Mouse (Mus musculus) heart, postnatal 10 days (tissue): ENCODE measurements around the gene Ccdc177. TPM values are rescaled to one million over a fixed set of nuclear protein-coding genes. Genes with fewer than 3 reads are reported as not detected.

ENCODE experiments used
- DNase-seq, 2 experiments: peaks; one replicate each; pipeline ENCODE4 v3.0.0; 2021
- intact Hi-C: fragments of 180-260 bp; cut with DNase I; formaldehyde crosslinking; loops from one replicate; pipeline ENCODE4 v1.15.1; 2025
- total RNA-seq, 2 experiments: library from RNA; stranded (reverse); gene quantifications; 2 replicates each; pipeline ENCODE4 v1.2.3; 2021

Ccdc177 gene
- total RNA-seq, 2 experiments from 2014 or later, result 0.10 to 0.12 TPM

DNA sequence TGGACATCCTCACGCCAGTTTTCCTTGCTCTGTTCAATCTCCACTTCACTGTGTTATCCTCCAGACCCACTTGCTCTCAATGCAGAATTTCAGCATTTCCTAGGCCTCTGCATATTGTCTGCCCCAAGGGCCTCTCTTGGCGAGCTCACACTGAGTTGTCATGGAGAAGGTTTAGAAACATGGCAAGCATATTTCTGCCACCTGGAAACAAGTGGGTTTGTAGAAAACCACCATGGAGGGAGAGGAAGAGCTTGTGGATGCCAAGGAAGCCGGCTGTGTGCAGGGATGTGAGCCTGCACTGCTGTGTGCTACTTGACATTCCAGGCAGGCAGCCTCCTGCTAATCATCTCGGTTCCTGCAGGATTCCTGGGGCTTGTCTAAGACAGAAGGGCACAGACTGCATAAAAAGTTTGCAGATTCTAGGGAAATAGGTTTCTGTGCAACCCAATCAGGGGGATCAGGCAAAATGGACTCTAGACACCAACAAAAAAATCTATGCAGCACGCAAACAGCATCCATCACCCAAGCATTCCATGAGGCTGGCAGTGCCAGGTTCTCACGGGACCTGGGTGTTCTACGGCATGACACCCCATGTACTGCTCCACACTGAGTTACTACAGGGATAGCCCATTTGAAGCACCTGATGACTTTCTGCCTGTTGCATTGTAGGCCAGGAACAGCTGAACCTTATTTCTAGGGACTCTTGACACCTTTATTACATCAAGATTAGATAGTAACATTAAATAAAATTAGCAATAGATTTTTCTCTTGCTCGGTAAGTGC is 14.3 kb downstream of the Ccdc177 start:
- intact Hi-C loops, result no loop called here
- DNase-seq, result no peak

DNA sequence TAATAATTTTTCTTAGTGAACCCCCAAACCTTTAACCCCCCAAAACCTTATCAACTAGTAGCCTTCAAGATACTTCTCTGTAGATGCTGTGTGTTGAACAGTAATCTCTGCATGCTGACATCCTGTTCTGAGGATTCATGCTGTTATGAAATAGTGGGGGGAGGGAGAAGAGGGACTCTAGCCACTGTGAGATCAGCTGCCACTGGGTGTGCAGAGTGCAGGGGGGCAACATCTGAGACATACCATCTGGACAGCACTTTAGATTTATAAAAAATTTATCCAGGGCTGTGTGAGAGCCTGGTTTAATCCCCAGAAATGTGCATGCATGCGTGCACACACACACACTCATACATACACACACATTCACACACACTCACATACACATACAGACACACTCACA is 15.9 kb downstream of the Ccdc177 start:
- no peak for DNase-seq
- intact Hi-C loops, result no loop called here

DNA sequence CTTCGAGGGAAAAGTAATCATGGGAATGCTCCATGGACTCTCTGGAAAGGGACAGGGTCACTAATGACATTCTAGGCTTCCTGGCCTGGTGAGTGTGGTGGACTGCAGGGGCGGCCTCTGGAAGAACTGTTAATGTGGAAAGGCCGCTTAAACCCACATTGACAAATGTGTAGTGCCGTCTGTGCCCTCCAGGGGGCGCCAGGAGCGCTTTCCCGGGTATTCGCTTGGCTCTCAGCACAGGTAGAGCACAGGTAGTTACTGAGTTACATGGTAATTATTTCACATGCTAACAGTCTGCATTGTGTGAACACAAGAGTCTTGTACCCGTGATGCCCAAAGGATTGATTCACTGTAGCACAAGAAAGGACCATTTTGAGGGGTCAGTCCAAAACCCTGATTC is 21.0 kb downstream of the Ccdc177 start:
- DNase-seq, result no peak
- intact Hi-C loops, result no loop called here

DNA sequence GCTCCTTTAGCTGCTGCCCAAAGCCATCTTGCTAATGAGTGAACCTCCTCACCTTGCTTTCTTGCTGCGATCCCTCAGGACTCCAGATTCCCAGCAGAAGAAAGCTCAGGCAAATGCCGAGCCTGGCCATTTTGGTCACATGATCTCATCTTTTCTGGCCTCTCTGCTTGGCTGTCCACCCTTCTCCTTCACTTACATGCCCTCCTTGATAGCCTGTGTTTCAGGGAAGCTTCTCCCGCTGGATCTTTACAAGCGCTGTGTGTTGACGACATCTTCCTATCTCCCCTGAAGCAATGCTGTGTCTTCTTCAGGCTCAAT is 23.2 kb downstream of the Ccdc177 start:
- intact Hi-C loops, result no loop called here
- no peak for DNase-seq

DNA sequence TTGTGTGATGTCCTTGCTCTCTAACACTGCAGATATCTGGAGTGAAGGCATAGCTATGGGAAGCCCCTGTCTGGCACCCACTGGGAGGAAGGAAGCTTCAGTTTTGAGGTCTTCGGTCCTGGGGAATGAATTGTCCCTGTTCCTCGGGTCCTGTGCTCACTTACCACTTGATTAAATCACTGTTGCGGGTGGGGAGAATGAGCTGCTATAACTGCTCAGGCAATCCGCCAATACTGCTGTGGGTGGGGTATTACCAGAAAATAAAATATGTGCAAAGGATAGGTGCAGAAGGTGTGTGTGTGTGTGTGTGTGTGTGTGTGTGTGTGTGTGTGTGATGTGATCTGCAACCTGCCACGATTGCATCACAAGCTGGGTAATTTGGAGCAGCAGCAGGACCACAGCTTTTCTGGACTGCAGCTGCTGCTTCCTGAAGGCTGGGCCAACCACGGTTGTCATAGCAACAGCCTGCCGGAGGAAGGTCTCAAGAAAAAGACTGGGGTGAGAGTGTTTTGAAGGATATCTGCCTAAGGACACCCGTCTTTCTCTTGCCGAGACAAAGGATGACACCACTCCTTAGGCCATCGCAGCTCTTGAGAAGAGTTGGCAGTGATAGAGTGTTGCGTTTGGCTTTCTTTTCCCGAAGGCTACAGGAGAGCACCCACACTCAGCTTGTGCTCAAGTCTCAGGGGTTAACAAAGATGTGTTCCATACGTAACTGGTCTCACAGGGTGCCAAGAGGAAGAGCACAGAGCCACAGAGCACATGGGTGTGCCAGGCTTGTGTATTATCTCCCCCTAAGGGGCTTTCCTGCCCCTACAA is 23.8 kb downstream of the Ccdc177 start:
- peak; percentile 53 to 55 for DNase-seq

DNA sequence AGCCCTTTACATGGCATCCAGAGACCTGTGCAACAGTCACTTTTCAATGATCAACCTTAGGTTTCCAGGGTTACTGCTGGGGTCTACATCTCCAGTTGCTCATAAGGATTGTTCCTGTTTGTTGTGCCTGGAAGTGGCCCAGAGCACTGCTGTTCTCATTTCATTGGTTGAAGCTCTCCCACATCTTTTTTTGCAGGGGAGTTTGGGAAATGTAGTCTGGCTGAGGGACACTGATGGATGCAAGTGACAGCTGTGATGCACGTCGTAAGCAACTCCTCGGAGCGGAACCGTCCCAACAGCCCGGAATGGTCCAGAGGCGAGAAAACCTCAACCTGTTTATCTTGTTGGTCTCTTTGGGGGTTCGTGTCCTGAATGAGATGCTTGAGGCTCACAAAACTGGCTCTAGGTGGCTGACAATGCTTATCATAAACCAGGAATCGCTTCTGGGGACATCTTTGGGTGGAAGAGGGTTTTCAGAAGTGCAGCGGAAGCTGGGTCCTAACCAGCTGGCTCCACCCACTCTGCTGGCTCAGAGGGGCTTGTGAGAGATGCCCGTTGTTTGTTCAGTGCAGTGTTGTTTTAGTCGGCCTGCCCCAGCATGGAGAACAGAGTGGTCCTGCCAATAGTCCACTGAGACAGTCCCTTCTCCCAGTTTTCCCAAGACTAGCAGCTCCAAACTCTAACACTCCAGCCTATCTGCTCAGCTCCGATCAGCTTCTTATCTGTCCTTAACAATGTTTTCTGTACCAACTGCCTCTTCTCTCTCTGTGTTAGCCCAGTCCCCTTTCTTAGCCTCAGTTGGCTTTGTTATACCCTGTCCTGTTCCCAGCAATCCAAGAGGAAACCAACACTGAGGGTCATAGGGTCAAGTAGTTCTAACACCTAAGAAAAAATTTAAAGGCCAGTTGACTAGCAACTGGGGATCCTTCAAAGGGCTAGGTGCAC is 25.7 kb downstream of the Ccdc177 start:
- DNase-seq, result no peak
- intact Hi-C loops, result no loop called here

More for the DNA sequence above, 23.8 kb downstream of the Ccdc177 start:
- intact Hi-C loops, result no loop called here

DNA sequence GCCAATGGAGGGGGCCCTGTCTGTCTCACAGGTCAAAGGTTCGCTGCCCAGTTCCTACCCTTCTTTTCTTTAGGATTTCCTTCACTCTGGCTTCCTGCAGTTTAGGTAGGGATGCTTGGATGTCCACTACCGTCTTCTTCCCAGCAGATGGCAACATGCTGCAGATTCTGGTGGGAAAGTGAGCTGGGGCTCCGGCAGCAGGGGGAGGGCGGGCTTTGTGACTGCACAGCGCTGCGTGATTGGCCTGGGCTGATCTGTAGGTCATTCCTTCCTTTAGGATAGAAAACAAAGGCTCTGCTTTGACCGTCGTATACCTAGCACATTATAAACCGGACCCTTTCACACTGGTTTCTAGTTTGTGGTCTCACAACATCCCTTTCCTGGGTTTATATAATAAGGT is 29.9 kb downstream of the Ccdc177 start:
- DNase-seq, result peak; percentile 59 to 71
- intact Hi-C loops, result loop anchor here (1.0 kb wide), 1 partner anchor 30 kb away; the partner anchor contains the start of gene Ccdc177

DNA sequence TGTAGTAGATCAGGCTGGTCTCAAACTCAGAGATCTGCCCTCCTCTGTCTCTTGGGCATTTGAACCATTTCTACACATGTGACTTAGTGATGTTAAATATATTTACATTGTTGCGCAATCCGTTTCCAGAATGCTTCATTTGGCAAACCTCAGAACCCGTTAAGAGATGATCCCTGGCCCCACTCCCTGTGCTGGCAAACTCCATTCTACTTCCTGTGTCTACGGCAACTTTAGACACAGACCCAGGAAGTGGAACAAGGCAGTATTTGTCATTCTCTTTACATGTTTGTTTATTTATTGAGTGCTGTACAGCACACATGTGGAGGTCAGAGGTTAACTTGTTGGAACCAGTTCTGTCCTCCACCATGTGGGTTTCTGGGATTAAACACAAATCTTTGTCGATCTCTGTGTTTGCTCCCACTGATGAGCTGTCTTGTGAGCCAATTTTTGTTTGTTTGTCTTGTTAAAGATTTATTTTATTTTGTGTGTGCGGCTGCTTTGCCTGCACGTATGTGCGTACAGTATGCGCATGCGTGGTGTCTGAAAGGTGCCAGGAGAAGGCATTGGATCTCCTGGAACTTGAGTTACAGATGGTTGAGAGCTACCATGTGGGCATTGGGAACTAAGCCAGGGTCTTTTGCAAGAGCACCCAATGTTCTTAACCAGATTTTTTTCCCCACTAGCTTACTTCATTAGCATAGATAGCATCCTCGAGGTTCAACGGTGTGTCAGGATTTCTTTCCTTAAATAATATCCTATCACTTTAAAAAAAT is 30.5 kb downstream of the Ccdc177 start:
- intact Hi-C loops, result loop anchor here (1.0 to 5.0 kb wide), 2 partner anchors 30 to 233 kb away; partner anchors contain the start of gene Ccdc177

DNA sequence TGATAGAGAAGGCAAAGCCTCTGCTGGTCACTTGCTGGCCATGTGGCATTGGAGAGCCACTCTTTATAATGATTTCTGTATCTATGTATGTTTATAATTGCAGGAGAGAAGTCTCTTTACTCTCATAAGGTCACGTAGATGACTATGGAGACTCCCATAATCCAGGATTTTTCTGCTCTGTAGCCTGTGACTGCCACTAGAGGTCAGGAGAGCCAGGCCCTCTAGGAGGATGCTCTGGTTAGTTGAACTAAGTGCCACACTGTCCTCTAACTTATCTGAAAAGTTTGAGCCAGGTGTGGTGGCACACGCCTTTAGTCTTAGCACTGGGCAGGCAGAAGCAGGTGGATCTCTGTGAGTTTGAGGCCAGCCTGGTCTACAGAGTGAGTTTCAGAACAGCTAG is 31.7 kb downstream of the Ccdc177 start:
- intact Hi-C loops, result loop anchor here (5.0 kb wide), 1 partner anchor 232 kb away; no protein-coding TSS in a partner anchor
- peak in 1 of 2 experiments; percentile 27 for DNase-seq

More for the DNA sequence above, 30.5 kb downstream of the Ccdc177 start:
- DNase-seq, result no peak

DNA sequence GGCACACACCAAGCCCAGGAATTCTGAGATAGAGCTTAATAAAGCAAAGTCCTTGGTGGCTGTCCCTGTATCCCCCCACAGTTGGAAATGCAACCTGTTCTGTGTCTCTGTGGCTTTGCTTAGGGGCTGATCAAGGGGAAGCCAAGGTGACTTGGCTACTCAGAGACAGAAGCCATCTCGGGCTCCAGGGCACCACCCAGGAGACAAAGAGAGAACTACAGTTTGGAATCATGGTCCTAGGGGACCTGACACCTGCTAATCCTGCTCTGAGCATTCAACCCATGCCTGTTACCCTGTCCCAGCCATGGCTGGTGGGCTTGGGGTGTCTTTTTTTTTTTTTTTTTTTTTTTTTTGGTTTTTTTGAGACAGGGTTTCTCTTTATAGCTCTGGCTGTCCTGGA is 32.3 kb downstream of the Ccdc177 start:
- intact Hi-C loops, result loop anchor here (5.0 kb wide), 1 partner anchor 231 kb away; no protein-coding TSS in a partner anchor
- no peak for DNase-seq

DNA sequence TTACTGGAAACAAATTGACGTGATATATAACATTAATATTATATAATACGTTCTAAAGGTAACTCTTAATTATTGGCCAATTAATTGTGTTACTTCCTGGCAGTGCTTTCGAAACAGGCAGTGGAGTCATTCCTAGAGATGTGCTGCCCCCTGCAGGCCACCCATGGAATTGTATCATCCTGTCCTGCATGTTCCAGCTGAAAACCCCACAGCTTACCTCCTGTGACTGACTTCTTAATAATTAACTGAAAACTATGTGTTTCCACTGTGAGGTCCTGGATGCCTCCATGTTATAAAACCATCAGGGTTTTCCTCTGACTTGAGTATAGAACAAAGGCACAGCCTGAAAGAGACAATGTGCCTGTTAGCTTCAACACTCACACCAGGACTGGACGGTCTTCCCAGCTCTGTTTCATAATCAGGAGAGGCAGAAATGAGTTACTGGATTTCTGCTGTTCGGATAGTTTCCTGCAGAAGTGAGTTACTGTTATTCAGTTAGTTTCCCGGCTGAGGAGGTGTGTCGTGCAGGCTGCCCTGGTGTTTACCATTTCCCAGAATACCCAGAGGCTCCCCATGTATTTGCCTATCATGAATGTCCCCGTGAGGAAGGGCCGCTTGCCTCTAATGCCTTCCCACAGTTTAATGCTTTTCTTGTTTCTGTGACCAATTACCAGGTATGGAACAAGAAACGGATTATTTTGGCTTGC is 35.5 kb downstream of the Ccdc177 start:
- intact Hi-C loops, result loop anchor here (2.0 to 5.0 kb wide), 3 partner anchors 44 to 566 kb away; no protein-coding TSS in a partner anchor

DNA sequence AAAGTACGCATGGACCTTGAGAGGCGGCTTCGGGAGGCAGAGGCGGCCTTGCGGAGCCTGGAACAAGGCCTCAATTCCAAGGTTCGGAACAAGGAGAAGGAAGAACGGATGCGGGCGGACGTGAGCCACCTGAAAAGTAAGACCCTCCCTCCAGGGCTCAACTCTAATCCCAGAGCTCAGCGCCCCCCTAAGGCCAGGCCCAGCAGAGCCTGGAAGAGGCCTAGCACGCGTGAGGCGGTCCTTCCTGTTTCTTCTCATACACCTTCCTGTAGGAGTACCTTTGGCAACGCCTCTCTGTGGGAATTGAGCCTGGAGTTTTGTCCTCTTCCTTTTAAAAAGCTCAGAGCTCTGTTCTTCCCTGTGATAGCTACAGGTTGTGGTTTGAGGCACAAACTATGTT is 39.0 kb downstream of the Ccdc177 start:
- intact Hi-C loops, result no loop called here

More for the DNA sequence above, 35.5 kb downstream of the Ccdc177 start:
- peak; percentile 83 to 92 for DNase-seq

DNA sequence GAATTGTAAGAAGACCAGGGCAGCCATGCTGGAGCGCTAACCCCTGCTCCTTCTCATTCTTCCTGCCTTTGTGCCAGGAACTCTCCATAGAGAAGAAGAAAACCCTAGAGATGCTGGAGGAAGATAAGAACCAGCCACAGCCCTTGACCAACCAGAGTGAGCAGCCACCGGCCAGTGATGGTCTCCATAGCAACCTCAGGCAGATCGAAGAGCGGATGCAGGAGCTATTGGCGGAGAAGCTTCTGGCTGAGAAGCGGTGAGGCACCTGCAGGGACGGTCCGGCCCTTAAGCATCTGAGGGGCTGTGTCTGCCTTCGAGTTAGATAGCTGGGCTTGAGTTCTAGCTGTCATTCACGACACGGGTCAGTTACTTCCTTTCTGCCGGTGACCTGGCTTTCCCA is 40.0 kb downstream of the Ccdc177 start:
- DNase-seq, result no peak

More for the DNA sequence above, 39.0 kb downstream of the Ccdc177 start:
- DNase-seq, result no peak

DNA sequence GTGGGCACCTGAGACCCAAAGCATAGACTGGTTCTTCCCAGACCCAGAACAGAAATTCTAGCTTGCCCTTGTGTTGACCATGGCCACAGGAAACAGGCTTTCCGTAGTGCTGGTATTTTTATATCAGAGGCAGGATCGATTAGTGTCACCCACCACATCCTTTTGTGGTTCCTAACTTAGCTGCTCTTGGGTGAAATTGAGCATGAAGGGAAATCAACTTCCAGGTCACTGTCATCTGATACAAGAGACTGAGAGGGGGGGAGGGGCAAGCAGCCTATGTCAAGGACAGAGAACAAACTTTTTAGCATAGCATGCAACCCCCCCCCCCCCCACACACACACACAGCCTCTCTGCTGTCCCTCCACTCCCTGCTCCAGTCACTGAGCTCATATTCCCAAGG is 41.3 kb downstream of the Ccdc177 start:
- no peak for DNase-seq
- intact Hi-C loops, result no loop called here

More for the DNA sequence above, 40.0 kb downstream of the Ccdc177 start:
- intact Hi-C loops, result no loop called here

DNA sequence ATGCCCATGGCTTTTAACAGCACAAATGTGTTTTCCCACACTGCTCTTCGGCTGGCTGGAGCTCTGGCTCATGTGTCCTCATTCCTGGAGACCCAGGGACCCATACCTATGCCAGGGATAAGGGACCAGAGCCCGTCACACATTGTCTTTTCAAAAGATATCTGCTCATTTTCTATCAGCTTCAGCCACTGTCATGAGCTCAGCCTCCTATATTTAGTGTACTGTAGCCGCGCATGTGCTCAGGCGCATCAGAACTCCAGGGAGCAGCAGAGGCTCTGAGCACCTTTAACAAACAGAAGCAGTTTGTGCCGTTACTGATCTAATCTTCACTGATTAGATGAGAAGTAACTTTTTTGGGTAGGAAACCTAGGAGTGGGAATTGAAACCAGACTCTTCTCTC is 44.6 kb downstream of the Ccdc177 start:
- peak in 1 of 2 experiments; percentile 35 for DNase-seq
- intact Hi-C loops, result no loop called here

DNA sequence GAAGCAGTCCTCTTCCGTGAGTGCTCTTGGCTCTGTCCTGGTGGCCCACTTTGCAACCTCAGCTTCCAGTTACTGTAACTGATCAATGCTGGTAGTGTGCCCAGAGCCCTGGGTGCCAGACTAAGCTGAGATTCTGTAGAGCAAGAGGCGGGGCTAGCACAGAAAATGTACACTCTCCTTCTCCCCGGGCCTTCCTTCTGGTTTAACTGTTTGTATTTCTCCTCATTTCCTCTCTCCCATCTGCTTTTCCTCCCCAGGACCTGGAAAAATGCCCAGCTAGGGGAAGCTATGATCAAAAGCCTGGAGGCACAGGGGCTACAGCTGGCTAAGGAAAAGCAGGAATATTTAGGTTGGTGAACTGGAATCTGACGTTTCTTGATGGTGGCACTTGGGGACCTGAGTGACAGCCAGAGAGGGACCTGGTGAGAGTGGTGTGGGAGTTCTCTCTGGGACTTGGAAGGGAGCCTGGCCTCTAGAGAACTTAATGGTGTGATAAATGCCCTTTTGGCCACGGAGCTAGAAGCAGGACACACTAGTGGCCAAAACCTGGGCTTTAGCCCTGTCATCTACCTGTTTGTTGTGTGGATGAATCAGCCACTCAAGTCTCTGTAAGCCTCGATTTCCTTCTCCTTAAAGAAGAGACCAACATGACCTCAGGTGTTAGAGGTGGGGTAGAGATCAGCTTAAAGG is 53.4 kb downstream of the Ccdc177 start:
- intact Hi-C loops, result no loop called here
- no peak for DNase-seq

DNA sequence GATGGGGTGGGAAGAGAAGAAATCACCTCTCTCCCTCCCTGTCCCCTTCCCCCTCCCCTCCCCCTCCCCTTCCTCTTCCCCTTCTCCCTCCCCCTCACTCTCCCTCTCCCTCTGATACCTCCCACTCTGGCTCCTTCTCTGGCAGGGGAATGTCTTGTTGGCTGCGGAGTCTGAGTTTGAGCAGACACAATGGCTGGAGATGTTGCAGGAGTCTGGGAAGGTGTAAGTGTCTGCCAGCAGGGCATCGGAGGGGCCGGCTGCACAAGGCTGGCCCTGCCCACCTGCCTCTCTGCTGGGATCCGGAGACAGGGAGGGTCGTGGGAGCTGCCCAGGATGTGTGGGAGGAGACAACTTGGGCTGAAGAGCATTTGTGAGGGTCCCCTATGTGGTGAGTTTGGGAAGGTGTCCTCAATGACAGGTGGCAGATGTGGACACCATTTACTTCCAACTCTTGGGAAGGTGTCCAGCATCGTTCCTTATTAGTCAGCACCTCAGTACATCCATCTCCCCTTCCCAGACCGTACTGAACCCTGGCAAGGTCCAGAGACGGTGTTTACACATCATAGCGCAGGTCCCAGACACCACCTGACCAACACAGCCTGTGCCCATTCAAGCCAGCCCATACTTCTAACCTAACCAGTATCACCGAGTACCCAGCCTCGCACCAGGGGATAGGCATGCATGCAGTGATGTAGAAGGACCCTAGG is 54.1 kb downstream of the Ccdc177 start:
- intact Hi-C loops, result no loop called here

More for the DNA sequence above, 54.1 kb downstream of the Ccdc177 start:
- DNase-seq, result no peak
